Mouse (Mus musculus) liver, adult (tissue): ENCODE results near the gene Gm28042.

Source experiments
- GATA4 ChIP-seq: IDR thresholded peaks from 2 replicates; pipeline ENCODE4 v1.6.1; 2014; ENCODE audit warnings: mild to moderate bottlenecking, low read length; ENCODE audit not compliant: insufficient replicate concordance

Gene Gm28042

GRCm38 (mm10) chr2:120000882-120001584 is 26.3 kb upstream of the Gm28042 start:
- TF ChIP-seq GATA4 = no peak

GRCm38 (mm10) chr2:120001956-120002355 is 25.3 kb upstream of the Gm28042 start:
- no peak for TF ChIP-seq GATA4

GRCm38 (mm10) chr2:120003970-120004369 is 23.3 kb upstream of the Gm28042 start:
- no peak for TF ChIP-seq GATA4

GRCm38 (mm10) chr2:120006696-120007095 is 20.6 kb upstream of the Gm28042 start:
- no peak for TF ChIP-seq GATA4

DNA sequence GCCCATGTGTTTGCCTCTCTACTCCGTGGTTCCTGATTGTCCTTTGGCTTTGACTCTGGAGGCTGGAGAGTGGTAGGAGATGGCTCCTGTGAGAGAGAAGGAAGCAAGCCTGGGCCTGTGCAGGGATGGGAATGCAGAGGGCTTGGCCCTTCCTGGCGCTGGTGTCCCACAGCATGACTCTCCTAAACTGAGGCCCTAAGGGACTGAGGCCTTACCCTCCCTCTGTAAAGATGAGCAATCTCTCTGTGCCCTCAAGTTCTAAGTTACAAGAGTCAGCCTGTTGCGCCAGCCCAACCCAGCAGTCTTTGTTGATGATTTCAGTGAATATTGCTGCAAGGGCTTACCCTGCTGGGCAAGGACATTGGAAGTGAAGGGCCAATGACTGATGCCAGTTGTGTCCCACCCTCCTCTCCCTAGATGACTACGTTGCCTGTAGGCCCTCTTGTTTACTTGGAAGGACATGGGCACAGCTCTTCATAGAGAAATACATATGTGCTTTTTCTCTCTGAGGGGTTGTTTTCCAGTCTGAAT is 19.5 kb upstream of the Gm28042 start:
- TF ChIP-seq GATA4 = no peak

DNA sequence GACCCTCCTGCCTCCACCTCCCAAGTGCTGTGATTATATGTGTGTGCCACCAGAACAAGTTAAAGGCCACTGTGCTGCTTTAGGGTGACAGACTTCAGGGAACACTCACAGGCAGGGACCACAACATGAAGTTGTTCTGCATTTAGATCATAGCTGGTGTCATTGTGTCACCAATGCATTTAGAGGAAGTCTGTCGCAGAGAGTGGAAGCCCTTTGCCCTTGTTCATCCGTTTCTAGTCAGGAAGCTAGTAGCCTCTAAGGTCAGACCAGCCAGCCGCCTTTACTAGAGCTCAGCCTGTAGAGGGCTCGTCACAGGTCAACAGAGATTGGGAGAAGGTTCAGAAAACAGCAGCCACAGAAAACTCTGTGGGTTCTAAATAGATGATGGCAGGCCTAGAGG is 18.6 kb upstream of the Gm28042 start:
- no peak for TF ChIP-seq GATA4

GRCm38 (mm10) chr2:120011462-120012200 is 15.7 kb upstream of the Gm28042 start:
- no peak for TF ChIP-seq GATA4

DNA sequence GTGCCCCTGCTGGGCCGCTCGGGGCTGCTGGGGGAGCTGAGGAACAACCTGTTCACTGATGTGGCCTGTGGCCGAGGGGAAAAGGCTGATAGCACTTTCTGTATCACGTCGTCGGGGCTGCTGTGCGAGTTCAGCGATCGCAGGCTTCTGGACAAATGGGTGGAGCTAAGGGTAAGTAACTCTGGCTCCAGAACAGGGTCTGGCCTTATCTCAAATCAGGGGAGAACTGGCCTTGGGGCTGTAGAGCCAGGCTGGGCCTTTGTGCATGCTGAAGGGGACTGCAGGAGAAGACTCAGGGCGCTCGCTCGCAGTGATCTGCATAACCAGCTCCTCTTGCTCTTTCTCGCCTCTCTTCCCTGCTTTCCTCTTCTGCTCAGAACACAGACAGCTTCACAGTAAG is 14.4 kb upstream of the Gm28042 start:
- TF ChIP-seq GATA4 = no peak

DNA sequence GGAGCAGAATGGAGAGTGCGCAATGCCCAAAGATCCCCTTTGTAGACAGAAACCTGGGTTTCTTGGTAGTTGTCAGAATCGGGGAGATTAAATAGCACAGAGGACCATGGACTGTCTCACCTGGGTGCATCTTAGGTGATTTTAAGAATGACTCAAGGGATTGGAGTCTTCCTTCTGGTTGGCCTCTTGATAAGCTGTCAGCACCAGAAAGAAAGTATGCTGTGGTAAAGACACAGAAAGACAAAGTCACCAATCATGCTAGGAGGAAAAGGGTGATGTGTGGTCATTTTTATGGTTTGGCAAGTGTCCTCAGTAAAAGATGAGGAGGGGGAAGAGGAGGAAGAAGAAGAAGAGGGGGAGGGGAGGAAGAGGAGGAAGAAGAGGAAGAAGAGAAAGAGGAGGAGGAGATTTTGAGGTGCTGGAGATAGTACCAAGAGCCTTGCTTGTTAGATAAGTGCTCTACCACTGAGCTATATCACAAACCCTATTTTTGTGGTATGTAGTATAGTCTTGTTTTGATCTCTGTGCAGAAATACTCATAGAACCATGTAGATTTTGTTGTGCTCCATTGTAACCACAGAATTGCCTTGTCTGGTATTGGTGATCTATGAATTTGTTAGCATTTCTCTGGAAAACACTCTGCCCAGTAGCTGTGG is 13.3 kb upstream of the Gm28042 start:
- no peak for TF ChIP-seq GATA4

DNA sequence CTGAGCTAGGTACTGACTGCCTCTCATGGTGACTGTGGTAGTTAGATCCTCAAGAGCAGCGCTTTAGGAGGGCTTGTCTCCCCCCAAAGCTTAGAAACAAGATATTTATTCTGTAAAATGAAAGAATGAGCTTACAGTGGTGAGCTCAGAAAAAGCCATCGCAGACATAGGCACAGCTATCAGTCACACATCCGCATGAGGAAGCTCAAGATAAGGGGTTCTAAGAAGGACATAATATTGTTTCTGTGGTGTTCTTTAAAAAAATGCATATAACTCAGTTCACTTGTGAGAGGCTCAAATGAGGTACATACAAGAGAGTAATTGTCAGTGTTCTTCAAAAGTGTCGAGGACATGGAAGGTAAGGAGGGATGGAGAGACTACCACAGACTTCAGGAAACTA is 11.4 kb upstream of the Gm28042 start:
- no peak for TF ChIP-seq GATA4

DNA sequence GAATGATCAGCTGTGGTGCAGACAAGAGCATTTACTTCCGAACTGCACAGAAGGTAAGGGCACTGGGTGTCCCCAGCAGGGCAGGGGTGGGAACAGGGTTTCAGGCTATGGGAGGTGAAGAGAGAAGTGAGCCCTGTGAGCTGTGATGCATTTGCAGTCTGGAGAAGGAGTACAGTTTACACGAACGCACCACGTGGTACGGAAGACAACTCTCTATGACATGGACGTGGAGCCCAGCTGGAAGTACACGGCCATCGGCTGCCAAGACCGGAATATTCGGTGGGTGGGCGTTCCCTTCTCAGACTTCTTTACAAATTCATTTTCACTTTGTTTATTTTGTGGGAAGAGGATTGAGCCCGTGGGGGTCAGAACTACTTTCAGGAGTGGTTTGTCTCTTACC is 9.7 kb upstream of the Gm28042 start:
- no peak for TF ChIP-seq GATA4

DNA sequence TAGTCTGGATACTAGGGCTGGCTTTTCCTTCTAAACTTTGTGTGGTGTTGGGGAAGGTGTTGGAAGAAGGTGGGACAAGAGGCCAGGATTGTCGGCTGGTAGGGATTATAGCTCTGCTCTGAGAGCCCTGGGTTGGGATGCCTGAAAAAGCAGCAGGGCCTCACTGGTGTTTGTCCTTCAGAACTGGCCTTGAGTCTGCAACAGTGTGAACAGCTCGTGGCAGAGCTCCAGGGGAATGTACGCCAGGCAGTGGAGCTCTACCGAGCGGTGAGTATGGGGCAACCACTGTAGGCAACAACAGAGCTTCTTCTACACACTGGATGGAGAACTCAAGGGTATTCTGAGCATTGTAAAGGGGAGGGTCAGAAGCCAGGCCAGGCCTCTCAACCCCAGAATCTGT is 3.0 kb upstream of the Gm28042 start:
- TF ChIP-seq GATA4 = no peak

DNA sequence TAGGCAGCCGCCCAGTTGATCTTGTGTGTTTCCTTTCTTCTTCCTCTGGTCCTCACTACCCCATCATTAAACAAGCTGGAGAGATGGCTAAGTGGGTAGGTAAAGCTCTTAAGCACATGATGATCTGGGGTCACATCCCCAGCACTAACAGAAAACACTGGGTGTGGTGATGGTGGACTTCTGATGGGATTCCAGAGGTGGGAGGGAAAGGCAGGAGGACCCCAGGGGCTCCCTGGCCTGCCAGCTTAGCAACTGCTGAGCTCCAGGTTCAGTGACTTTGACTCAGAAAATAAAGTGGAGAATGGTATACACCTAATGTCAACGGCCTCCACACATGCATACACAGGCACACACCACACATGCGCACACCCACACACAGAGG is 648 bp downstream of the Gm28042 start:
- no peak for TF ChIP-seq GATA4

DNA sequence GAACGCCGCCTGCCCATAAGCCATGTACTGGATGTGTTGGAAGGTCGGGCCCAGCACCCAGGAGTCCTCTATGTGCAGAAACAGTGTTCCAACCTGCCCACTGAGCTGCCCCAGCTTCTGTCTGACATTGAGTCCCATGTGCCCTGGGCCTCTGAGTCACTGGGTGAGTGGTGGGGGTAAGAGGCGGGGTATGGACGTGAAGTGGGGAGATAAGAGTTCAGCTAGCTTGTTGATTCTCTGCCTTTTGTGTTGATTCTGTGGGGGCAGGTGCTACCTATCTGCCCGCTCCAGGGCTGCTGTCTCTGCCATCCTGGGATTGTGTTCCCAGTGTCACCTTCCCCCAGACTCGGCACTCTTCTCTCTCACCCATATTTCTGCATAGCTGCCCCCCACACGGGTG is 3.1 kb downstream of the Gm28042 start:
- TF ChIP-seq GATA4 = no peak

DNA sequence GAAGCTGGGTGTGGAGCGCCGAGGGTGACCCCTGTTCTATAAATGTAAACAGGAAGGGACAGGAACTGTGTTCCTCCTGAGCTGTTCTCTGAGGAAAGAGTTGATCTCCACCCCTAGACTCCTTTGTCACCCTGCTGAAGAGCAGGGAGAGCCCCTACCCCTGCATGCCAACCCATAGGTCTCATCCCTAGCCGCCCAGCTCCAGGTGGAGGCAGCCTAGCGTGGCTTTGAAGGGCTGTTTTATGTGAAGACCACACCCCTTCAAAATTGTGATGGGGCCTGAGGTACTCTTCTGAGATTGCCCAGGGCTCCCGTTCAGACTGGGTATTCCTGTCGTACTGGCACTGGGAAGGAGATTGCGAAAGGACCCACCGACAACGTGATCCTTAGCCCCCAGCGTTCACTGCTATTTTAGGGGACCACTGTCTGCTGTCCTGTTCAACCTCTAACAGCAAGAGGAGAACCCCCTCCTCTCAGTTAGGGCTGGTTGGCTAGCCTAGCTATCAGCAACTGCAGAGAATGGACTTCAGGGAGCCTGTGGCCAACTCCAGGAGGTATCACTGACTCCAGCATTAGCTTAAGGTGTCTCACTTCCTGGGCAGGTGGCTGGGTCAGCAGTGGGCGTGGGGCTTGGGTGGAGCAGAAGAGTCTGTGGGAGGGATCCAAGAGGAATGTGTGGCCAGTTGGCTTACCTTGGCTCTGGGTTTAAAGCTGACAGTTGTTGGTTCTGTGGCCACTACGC is 5.6 kb downstream of the Gm28042 start, which contains the start of gene Pla2g4b:
Gene Pla2g4b, plus strand, starts transcription at position 692 of the 742 bp plus-strand sequence.
- TF ChIP-seq GATA4 = no peak
